In genomic region chr9:96345750-96346149, GRCm38 (mm10) we compare ENCODE assay signal across 16 mouse cellular contexts.
"Had no signal": no experiment of that assay in that cellular context is flagged by ENCODE, and none has a peak within 500 bp of the region (broad histone marks: within the 10 kb centered on the region; RNA-seq: fewer than 3 reads in every experiment).

No protein-coding gene starts in this region.

- DNase-seq: retina, postnatal 1 day; right cerebral cortex, adult 18-20 months; right cerebral cortex, postnatal 14 days; right cerebral cortex, postnatal 25 days; right cerebral cortex, postnatal 4 days; spleen, adult 18-20 months; thymus, adult 18-20 months; thymus, adult 2 months; thymus, postnatal 14 days; thymus, postnatal 25 days; thymus, postnatal 36 days; thymus, postnatal 4 days had no signal

- H3K4me3 ChIP-seq: neural tube, embryonic 13.5 days; neural tube, embryonic 15.5 days; stomach, embryonic 15.5 days had no signal

- H3K9ac ChIP-seq: neural tube, embryonic 13.5 days; neural tube, embryonic 15.5 days; stomach, embryonic 15.5 days had no signal

- H3K4me1 ChIP-seq: neural tube, embryonic 13.5 days; neural tube, embryonic 15.5 days; stomach, embryonic 15.5 days had no signal

- H3K27ac ChIP-seq: neural tube, embryonic 13.5 days; neural tube, embryonic 15.5 days; stomach, embryonic 15.5 days; stomach, postnatal 0 days had no signal

- H3K27me3 ChIP-seq: neural tube, embryonic 13.5 days; neural tube, embryonic 15.5 days; stomach, embryonic 15.5 days had no signal
